Mouse (Mus musculus) kidney, adult 9 months (tissue): Measurements from ENCODE around the gene Nxpe3.

Experiments
- DNase-seq: peaks from one replicate; pipeline ENCODE4 v3.0.0; 2022

Gene Nxpe3

DNA sequence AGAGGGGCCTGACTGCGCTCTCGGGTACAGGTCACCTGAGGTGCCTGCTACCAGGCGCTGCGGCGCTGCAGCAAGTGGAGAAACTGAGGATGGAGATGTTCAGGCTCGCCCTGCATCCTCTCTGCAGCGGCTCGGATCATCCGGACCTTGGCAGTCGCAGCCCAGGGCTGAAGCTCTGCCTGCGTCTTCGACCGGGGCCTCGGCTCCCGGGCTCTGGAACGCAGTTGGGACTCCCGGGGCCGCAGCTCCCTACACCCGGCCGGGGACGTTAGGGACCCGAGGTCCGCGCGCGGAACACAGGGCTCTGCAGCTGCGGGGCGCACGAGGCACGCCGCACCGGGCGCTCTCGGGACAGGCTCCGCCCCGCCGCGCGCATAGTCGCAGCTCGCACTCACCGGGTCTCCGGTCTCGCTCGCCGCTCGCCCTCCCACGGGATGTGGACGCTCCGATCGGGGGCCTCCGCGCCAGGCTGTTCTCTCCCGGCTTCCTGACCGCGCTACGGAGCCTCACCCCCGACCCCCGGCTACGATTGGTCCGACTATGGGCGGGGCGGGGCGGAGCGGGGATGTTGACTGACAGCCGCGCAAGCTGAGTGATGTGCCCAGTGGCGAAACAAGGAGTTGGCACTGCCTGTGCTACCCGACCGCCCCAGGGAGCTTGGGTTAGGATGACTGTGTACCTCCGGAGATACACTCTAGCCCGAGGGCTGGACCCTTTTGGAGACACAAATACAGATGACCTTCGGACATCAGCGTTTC is at the start of gene Nxpe3:
Nxpe3 (minus strand) TSS at position 393 of the 758 bp plus-strand sequence.
- peak; percentile 91 for DNase-seq

DNA sequence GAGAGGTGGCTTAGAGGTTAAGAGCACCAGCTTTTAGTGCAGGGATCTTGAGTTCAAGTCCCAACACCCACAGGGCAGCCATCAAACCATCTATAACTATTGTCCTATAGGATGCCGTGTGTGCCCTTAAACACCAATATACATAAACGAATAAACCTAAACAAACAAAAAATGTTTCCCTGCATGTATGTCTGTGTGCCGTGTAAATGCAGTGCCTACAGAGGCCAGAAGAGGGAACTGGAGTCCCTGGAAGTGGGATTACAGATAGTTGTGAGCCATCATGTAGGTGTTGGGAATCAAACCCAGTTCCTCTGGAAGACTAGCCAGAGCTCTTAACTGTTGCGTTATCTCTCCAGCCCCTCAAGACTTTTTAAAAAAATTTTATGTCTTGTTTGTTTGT is 45.7 kb upstream of the Nxpe3 start:
- DNase-seq: no peak

DNA sequence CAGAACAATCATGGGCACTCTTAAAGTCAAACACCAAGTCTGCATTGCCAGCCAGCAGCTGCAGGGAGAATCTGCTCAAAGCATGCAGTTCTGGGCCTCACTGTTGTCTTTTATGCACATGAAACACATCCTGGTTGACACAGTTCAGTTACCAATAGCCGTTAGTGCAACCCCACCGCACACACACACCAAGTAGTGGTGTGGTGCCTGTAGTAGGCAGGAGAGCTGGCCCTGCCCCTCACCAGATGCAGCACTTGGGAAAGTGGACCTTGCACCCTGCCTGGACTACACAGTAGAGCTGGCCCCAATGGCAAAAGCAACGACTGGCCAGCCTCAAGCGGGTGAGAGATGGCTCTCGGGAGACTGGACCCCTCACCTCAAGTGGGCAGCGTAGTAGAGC is 44.6 kb upstream of the Nxpe3 start:
- DNase-seq: peak; percentile 46

DNA sequence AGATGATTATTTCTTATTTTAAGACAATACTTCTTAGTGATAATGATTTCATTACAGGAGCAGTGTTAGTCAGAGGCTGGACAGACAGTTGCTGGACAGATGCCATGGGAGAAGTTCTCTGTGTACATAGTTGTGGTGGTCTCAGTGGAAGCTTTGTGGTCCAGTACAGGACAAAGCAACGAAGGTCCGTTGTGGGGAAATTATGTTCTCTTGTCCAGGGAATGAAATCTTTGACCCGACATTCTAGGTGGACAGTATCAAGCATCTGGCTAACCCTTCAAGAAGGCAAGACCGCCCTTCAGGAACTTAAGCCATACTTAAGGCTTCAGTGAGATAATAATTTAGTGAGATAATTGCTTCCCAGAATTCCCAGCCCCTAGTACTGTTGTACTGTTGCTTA is 43.7 kb upstream of the Nxpe3 start:
- DNase-seq: no peak

DNA sequence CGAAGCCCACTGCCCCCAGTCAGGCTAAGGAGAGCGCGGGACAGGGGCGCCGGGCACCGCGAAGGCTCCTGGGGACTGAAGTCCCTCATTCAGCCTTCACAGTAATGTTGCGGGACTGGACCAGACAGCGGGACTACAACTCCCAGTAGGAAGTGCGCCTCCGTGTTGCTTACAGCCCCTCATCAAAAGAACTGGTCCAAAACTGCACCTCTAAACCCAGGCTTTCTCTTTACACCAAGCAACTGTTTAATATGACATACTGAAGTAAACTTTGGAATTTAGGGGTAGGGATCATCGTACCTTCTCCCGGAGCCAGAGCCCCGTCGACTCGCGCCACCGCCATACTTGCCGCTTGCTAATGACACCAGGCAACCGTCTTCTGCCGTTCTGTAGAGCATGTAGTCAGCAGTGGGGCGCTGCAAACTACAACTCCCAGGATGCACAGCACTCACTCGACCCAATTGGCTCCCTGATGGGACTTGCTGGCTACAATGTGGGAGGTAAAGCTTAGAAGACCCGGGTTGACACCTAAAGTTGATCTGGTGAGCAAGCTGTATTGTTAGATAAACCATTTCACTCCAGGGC is 39.5 kb upstream of the Nxpe3 start, which contains the start of gene Cep97:
Cep97 (minus strand) TSS at position 403 of the 585 bp plus-strand sequence.
- peak; percentile 97 for DNase-seq

DNA sequence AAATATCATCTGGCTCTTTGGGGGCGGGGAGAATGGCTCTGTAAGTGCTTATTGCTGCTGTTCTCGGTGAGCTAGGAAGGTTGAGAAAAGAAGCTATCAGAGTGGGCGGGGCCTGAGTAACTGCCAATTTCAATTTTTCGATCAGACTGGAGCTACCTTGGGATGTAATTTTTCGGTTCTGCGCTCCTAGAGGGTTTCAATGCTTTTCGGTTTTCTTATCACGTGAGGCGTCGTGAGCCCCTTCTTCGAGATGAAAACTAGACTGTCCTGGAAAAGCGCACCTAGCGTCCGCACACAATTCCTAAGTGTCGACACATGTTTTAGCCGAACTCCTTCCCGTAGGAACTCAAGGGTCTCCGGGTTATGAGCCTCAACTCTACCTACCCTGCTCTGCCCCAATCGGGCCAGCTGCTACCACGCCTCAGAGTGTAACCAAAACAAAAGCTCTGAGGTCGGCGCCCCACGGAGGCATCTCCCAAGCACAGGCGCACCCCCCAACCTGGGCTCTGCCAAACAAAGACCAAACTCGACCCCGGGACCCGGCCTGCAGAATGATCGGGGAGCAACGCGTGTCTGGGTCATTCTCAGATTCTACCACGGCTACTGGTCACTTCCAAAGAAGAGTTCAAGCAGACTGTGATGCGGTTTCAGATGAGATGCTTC is 38.7 kb upstream of the Nxpe3 start:
- peak; percentile 26 for DNase-seq

DNA sequence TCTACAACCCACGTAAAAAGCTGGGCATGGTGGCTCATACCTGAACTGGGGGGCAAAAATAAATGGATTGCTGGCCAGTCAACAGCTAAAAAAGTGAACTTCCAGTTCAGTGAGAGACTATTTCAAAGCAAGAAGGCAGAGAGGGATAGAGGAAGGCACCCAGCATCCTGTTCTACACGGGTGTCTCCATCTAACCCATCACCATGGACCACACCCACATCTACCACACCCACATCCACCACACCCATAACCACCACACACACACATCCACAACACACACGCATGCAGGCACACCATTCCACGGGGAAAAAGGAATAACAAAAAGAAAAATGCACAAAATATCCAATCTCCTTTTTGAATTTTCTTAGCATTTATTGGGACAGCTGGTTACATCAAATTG is 28.9 kb upstream of the Nxpe3 start:
- DNase-seq: no peak

DNA sequence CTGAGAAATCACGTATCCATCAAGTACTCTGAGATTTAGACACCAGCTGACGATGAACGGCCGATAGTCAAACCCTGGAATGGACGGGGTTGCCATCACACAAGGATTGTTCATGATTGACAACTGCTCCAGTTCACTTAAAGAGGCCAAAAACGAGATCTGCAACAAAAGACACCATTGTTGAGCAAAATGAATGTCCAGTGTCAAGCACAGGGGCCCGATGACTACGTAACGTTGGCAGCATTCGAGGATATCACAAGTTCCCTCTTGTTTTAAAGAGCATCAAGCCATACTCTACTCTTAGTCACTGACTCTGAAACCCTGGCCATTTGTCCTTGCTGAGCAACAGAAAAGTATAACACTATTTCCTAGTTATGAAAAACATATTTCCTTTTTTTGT is 27.0 kb upstream of the Nxpe3 start:
- DNase-seq: no peak

DNA sequence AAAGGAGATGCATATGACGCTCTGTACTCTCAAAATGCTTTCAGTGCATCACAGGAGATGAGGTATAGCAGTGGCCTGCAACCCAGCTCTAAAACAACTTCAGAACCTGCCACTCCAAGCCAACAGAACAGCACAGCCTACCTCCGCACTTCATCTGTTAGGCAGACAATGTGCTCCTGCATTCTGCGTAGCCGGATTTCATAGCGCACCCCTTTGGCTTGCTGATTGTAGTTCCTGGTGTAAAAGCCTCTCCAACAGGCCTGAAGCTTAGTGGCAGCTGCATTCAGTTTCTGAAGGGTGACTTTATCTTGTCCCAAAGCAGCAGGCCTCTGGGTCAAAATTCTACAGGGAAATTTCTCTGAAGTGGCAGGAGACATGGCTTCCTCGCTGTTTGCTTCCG is 19.6 kb upstream of the Nxpe3 start:
- DNase-seq: no peak

DNA sequence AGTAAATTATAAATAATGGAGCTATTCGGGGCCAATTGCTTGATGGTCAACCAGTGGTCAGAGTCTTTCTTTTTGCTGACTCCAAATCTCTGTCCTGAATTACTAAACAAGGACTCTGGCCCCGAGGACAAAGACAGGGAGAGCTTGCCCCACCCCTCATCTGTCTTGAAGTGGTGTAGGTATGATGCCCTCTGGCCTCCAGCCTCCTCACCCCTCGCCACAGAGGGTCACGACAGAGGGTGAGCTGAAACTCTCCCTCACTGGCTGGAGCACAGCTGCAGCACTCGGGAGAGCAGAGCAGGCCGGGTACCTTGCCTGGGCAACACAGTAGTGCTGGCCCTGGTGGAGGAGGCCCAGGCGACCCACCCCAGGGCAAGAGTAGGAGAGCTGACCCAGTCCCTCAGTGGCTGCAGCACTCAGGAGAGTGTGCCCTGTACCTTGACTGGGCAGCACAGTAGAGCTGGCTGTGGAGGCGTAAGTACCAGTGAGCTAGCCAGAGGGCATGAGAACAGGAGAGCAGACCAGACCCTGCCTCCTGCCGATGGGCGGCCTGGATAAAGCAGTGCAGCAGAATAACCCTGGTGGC is 15.2 kb upstream of the Nxpe3 start:
- DNase-seq: peak; percentile 92

DNA sequence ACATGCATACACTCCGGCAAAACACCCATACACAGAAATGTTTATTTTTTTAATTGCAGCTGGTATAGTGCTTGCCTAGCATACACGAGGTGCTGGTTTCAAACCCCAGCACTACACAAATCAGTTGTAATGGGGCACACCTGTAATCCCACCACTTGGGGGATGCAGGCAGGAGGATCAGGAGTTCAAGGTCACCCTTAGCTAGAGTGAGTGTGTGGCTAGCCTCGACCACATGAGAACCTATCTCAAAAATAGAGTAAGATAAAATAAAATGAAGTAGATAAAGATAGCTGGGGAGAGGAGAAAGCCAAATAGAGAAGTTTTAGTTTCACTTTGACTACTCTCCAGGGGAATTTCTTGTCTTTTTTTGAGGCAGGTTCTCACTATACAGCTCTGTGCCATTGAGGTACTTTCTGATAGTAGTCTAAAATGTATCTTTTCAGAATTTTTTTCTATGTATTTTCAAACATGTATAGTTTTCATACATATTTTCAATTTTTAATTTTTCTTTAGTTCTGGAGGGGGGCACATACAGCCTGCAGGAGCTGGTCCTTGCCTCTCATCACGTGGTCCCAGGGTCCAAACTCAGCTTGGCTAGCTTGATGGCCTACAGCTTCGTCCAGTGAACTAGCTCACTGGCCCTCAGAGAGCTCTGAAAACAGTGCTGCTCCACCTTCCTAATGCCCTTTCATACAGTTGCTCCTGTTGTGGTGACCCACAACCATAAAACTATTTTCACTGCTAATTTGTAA is 12.0 kb upstream of the Nxpe3 start:
- DNase-seq: no peak

DNA sequence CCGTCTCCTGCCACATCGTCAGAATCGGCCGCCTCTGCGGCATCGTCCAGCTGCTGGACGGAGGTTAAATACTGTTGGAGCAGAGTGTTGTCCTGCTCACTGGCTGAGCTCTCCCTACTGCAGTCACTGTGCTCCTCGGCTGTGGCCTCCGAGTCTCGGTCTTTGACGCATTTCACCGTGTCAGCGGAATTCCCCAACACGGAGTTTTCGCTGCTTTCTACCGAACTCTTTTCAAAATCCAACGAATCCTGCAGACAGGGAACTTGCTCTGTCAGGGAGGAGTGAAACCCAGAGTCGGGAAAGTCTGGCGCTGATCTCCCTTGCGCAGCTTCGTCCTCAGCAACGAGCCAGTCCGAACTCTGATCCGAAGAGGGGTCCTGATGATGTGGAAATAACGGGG is 10.3 kb upstream of the Nxpe3 start:
- DNase-seq: no peak

DNA sequence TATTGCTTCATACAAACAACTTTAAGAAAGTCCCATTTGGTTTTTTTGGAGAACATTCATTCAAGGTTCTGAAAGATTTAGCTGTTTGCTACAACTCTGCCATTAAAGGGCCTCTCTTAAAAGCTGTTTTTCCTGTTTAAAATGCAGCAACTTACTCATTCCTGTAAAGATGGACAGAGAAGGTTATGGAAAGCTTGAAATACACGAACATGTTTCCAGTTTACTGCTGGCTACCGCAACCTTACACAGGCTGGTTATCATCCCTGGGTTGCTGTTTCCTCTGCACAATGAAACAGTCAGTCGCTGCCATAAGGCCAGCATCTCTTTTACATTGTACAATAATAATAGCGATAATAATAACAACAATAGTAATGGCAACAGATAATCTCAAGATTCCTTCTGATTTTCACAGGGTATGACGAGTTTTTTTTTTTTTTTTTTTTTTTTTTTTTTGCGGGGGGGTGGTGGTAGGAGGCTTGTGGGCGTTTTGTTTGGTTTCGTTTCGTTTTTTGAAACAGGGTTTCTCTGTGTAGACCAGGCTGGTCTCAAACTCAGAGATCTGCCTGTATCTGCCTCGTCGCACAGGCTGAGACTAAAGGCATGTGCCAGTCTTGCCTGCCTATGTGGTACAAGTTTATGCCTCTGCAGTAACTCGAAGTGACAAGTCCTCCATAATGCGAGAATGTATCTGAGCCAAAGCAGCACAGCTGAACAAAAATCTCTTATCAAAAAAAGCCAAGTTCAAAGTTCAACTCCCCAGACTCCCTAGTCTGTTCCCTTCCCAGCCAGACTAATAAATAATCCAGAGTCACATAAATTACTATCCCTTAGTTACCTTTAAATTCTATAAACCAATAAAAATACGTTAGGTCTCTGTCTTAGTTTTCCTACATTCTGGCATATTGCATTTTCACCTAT is 7.0 kb upstream of the Nxpe3 start:
- no peak for DNase-seq

DNA sequence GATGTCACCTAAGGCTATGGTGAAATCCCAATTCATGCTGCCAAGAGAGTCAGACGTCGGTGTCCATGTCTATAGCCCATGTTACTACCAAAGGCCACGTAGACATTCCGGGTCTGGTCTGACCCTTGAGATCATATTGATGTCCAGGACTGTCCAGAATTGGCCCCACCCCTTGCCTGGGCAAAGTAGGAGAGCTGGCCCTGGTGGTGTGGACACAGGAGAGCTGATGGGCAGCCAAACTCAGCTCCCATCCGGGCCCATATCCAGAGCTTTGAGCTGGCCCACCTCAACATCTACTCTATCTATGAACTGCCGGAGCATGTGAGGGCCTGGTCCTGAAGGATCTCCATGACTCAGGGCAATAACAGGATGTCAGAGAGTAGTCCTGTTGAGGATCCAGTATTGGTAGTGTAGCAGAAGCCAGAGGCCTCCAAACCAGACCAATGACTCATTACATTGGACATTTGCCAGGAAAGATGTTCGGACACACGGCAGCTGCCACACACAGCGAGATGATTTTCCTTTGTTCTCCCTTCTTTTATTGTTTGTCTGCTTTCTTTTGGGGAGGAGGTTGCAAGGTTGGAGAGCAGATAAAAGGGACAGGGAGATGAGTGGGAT is 3.4 kb upstream of the Nxpe3 start:
- DNase-seq: no peak

DNA sequence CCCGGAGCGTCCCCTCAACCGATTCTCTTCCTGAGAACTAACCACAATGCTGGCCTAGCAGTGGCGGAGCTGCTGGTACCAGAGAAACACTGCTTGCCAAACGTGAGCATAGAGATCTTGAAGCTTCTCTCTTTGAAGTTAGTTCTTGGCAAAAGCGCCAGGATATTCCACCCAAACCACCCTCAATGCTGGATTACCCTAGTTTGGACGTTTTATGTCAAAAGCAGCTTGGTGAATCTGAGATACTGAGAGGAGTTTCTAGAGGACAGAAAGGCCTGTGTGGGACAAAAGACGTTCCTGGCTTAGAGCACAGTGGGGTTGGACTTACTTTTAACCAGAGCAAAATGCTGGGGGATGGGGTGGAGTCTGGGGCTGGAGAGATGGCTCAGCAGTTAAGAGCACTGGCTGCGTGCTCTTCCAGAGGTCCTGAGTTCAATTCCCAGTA is 588 bp upstream of the Nxpe3 start:
- DNase-seq: no peak

DNA sequence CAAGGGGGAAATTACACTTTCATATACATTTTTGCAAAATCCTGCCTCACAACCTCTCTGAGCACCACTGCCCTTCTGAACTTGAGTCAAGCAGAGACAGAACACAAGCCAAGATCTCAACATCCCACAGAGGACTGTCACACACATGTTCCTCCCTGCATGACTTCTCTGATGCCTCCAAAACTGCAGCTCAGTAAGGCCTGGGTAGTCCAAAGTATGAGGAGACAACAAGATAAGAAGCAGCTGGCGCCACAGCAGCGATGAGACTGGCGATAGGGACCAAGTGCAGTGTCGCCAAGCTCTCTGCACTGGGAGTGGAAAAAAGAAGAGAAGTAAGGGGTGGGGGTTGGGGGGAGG is 571 bp downstream of the Nxpe3 start:
- peak; percentile 33 for DNase-seq

DNA sequence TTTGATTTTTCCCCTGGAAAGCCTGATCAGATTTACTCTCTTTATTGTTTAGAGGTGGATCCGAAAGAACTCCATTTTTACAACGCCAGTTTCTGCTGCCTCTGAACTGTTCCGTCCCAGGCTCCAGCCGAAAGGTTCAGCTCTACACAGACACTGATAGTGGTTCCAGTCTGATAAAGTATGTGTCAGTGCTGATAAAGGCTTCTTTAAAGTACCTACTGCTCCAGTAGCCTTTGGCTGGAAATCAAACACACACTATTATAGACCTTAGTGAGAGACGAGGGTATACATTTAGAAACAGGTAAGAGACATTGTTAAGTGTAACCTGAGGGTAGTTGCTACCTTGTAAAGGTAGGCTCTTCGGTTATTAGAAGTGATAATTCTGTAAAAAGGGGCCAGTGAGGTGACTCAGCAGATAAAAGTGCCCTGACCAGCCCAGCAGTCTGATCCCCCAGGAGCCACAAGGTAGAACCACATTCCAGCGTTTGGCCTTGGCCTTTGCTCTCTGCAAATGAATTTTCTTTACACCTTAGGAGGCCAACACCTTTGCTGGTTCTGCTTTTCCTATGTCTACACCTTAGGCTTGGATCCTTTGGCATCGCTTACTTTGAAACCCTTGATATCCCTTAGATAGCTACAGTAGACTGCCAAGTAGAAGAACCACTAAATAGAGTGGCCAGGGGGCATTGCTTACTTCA is 1.5 kb downstream of the Nxpe3 start:
- peak; percentile 42 for DNase-seq

DNA sequence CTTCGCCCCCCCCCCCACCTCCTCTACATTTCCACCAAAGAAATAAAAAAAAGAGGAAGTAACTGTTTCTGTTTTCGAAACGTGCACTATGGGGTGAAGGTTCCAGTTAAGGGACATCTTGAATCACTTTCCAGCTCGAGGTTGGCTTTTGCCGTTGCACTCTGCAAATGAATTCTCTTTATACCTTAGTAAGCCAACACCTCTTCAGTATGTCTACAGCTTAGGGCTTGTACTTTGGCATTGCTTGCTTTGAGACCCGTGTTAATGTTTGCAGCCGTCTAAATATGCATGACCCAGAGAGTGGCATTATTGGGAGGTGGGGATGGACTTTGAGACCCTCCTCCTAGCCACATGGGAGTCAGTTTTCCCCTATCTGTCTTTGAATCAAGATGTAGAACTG is 2.6 kb downstream of the Nxpe3 start:
- DNase-seq: peak; percentile 53

DNA sequence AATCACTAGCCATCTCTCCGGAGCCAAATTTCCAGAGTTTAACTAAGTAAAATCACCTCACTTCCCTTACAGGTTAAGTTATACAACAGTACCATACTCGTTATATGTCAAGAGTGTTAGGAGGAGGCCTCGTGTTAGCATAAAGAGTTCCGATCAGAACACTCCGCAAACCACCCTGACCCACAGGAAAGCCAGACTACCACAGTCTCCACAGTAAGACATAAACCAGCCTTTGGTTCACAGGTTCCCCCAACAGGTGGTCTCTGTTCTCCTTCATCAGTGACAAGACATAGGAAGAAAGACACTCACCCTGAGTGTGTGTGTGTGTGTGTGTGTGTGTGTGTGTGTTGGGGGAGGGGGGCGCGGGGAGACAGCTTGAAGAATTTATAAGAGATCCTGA is 3.7 kb downstream of the Nxpe3 start:
- no peak for DNase-seq

DNA sequence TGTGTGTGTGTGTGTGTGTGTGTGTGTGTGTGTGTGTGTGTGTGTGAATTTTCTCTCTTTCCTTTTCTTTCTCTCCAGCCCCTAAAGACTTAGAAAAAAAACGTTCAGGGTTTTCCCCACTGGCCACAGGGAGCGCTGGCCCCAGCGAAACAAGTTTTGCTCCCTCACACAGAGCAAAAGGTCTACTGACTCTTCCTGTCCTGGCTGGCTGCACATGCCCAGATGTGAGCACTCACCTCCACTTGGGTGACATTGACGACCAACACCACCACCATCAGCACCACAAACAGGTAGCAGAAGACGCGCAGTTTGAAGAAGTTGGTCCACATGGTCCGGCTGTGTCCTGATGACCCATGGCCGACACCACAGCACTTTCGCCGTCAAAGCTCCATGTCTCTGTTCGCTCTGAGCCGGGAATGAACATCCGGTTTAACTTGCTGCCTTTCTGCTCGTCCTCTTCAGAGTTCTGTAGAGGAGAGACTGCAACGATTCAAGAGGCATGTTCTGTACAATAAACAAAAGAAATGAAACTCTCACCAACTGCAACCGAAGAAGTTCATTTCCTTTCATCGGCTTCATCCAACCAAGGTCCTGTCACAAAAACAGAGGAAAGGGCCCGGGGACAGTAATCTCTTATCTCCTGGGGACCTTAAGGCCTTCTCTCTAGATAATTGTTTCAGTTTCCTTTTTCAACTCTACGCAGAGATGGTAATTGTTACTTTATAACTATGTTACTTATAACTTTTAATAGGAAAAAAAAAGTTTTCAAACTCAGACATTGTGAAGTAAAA is 4.5 kb downstream of the Nxpe3 start:
- DNase-seq: no peak
